Mouse (Mus musculus) erythroid progenitor cell, adult 5-6 weeks (primary cell): ENCODE measurements around the gene Foxa3. TPM values are rescaled to one million over a fixed set of nuclear protein-coding genes. Genes with fewer than 3 reads are reported as not detected.

ENCODE experiments used
- total RNA-seq, 2 experiments: library from RNA; stranded (forward) in 1 of 2; stranded (reverse) in 1 of 2; fragments of 150-400 nt in 1 of 2; fragments of 186-747, 209-891 nt in 1 of 2; gene quantifications; 2 replicates each; pipeline versions ENCODE4 v1.2.3 to v1.2.4; 2015 to 2017; ENCODE audit warnings: low replicate concordance in 2 of 2

Gene Foxa3
- total RNA-seq, 2 experiments from 2014 or later = not detected

Other genes with a start within 250 kb of the Foxa3 start
- gene Psg19, start 225.0 kb downstream of the Foxa3 start, total RNA-seq (2015; ENCODE audit: low replicate concordance) = not detected in 2 replicates
- gene Psg19, start 225.0 kb downstream of the Foxa3 start, total RNA-seq (2017; ENCODE audit: low replicate concordance) = not detected in 2 replicates
- gene Psg17, start 201.9 kb downstream of the Foxa3 start, total RNA-seq (2015; ENCODE audit: low replicate concordance) = not detected in 2 replicates
- not detected in 2 replicates for gene Psg17, start 201.9 kb downstream of the Foxa3 start, total RNA-seq (2017; ENCODE audit: low replicate concordance)
- 2.9 TPM in 1 of 2 replicates, not detected in the other for gene Mill2, start 183.6 kb downstream of the Foxa3 start, total RNA-seq (2015; ENCODE audit: low replicate concordance)
- gene Mill2, start 183.6 kb downstream of the Foxa3 start, total RNA-seq (2017; ENCODE audit: low replicate concordance) = not detected in 2 replicates
- 151 and 220 TPM in 2 replicates for gene Pglyrp1, start 152.2 kb downstream of the Foxa3 start, total RNA-seq (2015; ENCODE audit: low replicate concordance)
- gene Pglyrp1, start 152.2 kb downstream of the Foxa3 start, total RNA-seq (2017; ENCODE audit: low replicate concordance) = 10.8 and 18.9 TPM in 2 replicates
- gene Ccdc61, start 113.1 kb downstream of the Foxa3 start, total RNA-seq (2015; ENCODE audit: low replicate concordance) = 10.1 and 19.8 TPM in 2 replicates
- 1.7 and 4.6 TPM in 2 replicates for gene Ccdc61, start 113.1 kb downstream of the Foxa3 start, total RNA-seq (2017; ENCODE audit: low replicate concordance)
- not detected in 2 replicates for gene Nova2, start 97.7 kb downstream of the Foxa3 start, total RNA-seq (2015; ENCODE audit: low replicate concordance)
- gene Nova2, start 97.7 kb downstream of the Foxa3 start, total RNA-seq (2017; ENCODE audit: low replicate concordance) = not detected in 2 replicates
- not detected in 2 replicates for gene Nanos2, start 36.1 kb downstream of the Foxa3 start, total RNA-seq (2015; ENCODE audit: low replicate concordance)
- gene Nanos2, start 36.1 kb downstream of the Foxa3 start, total RNA-seq (2017; ENCODE audit: low replicate concordance) = not detected in 2 replicates
- not detected in 2 replicates for gene Mypop, start 32.3 kb downstream of the Foxa3 start, total RNA-seq (2015; ENCODE audit: low replicate concordance)
- gene Mypop, start 32.3 kb downstream of the Foxa3 start, total RNA-seq (2017; ENCODE audit: low replicate concordance) = not detected in 2 replicates
- gene Irf2bp1, start 19.5 kb downstream of the Foxa3 start, total RNA-seq (2015; ENCODE audit: low replicate concordance) = 4.6 and 6.1 TPM in 2 replicates
- 3.3 and 6.5 TPM in 2 replicates for gene Irf2bp1, start 19.5 kb downstream of the Foxa3 start, total RNA-seq (2017; ENCODE audit: low replicate concordance)
- gene Sympk, start 839 bp upstream of the Foxa3 start, total RNA-seq (2015; ENCODE audit: low replicate concordance) = 42.8 and 51.5 TPM in 2 replicates
- 37.7 and 52.8 TPM in 2 replicates for gene Sympk, start 839 bp upstream of the Foxa3 start, total RNA-seq (2017; ENCODE audit: low replicate concordance)
- not detected in 2 replicates for gene Rsph6a, start 31.2 kb upstream of the Foxa3 start, total RNA-seq (2015; ENCODE audit: low replicate concordance)
- not detected in 2 replicates for gene Rsph6a, start 31.2 kb upstream of the Foxa3 start, total RNA-seq (2017; ENCODE audit: low replicate concordance)
- gene Dmwd, start 52.7 kb upstream of the Foxa3 start, total RNA-seq (2015; ENCODE audit: low replicate concordance) = 17.7 and 33.1 TPM in 2 replicates
- gene Dmwd, start 52.7 kb upstream of the Foxa3 start, total RNA-seq (2017; ENCODE audit: low replicate concordance) = 13.1 and 19.4 TPM in 2 replicates
- 15.9 and 18.4 TPM in 2 replicates for gene Dmpk, start 60.3 kb upstream of the Foxa3 start, total RNA-seq (2015; ENCODE audit: low replicate concordance)
- gene Dmpk, start 60.3 kb upstream of the Foxa3 start, total RNA-seq (2017; ENCODE audit: low replicate concordance) = 4.2 and 5.0 TPM in 2 replicates
- not detected in 2 replicates for gene Six5, start 71.1 kb upstream of the Foxa3 start, total RNA-seq (2015; ENCODE audit: low replicate concordance)
- 0.13 TPM in 1 of 2 replicates, not detected in the other for gene Six5, start 71.1 kb upstream of the Foxa3 start, total RNA-seq (2017; ENCODE audit: low replicate concordance)
- gene Gm4969, start 94.8 kb upstream of the Foxa3 start, total RNA-seq (2015; ENCODE audit: low replicate concordance) = not detected in 2 replicates
- not detected in 2 replicates for gene Gm4969, start 94.8 kb upstream of the Foxa3 start, total RNA-seq (2017; ENCODE audit: low replicate concordance)
- 4.7 and 5.0 TPM in 2 replicates for gene Fbxo46, start 96.3 kb upstream of the Foxa3 start, total RNA-seq (2015; ENCODE audit: low replicate concordance)
- 6.3 and 7.3 TPM in 2 replicates for gene Fbxo46, start 96.3 kb upstream of the Foxa3 start, total RNA-seq (2017; ENCODE audit: low replicate concordance)
- gene Qpctl, start 125.8 kb upstream of the Foxa3 start, total RNA-seq (2015; ENCODE audit: low replicate concordance) = 2.5 and 2.9 TPM in 2 replicates
- 1.9 TPM in 2 replicates for gene Qpctl, start 125.8 kb upstream of the Foxa3 start, total RNA-seq (2017; ENCODE audit: low replicate concordance)
- 15.5 and 22.0 TPM in 2 replicates for gene Snrpd2, start 126.2 kb upstream of the Foxa3 start, total RNA-seq (2015; ENCODE audit: low replicate concordance)
- 5.4 and 15.7 TPM in 2 replicates for gene Snrpd2, start 126.2 kb upstream of the Foxa3 start, total RNA-seq (2017; ENCODE audit: low replicate concordance)
- gene Gipr, start 142.6 kb upstream of the Foxa3 start, total RNA-seq (2015; ENCODE audit: low replicate concordance) = not detected in 2 replicates
- not detected in 2 replicates for gene Gipr, start 142.6 kb upstream of the Foxa3 start, total RNA-seq (2017; ENCODE audit: low replicate concordance)
- 2.5 TPM in 1 of 2 replicates, not detected in the other for gene Eml2, start 152.9 kb upstream of the Foxa3 start, total RNA-seq (2015; ENCODE audit: low replicate concordance)
- gene Eml2, start 152.9 kb upstream of the Foxa3 start, total RNA-seq (2017; ENCODE audit: low replicate concordance) = 1.3 TPM in 1 of 2 replicates, not detected in the other
- not detected in 2 replicates for gene Gpr4, start 189.0 kb upstream of the Foxa3 start, total RNA-seq (2015; ENCODE audit: low replicate concordance)
- gene Gpr4, start 189.0 kb upstream of the Foxa3 start, total RNA-seq (2017; ENCODE audit: low replicate concordance) = not detected in 2 replicates
- gene Opa3, start 204.8 kb upstream of the Foxa3 start, total RNA-seq (2015; ENCODE audit: low replicate concordance) = 19.8 and 25.6 TPM in 2 replicates
- 20.0 and 22.7 TPM in 2 replicates for gene Opa3, start 204.8 kb upstream of the Foxa3 start, total RNA-seq (2017; ENCODE audit: low replicate concordance)
- 34.0 and 58.7 TPM in 2 replicates for gene Vasp, start 248.3 kb upstream of the Foxa3 start, total RNA-seq (2015; ENCODE audit: low replicate concordance)
- gene Vasp, start 248.3 kb upstream of the Foxa3 start, total RNA-seq (2017; ENCODE audit: low replicate concordance) = 17.9 and 26.7 TPM in 2 replicates